Comparison of ENCODE assay signal across 1 mouse cellular context in genomic region chr19:4810746-4811062, GRCm38 (mm10).
A peak's percentile ranks its signal among the peaks of the same experiment; 100 is the strongest.
TF ChIP-seq lines count a peak whose summit lies in the region.

No protein-coding gene starts in this region.

TF ChIP-seq in CH12.LX, 34 proteins besides CTCF, POLR2A, EP300 and RAD21:
- no peak for TF ChIP-seq ZKSCAN1 (IDR thresholded peaks at IDR 0.05; ENCODE audit: borderline replicate concordance, low read depth, low read length)
- no peak for TF ChIP-seq UBTF (IDR thresholded peaks at IDR 0.05; ENCODE audit: low read depth, low read length)
- TF ChIP-seq SIN3A (IDR thresholded peaks at IDR 0.05; ENCODE audit: low read length), result 0 out of 2 replicates have a peak, but pooled peaks have one; percentile 6
